ENCODE assay signal across 10 mouse cellular contexts in the genomic region with DNA sequence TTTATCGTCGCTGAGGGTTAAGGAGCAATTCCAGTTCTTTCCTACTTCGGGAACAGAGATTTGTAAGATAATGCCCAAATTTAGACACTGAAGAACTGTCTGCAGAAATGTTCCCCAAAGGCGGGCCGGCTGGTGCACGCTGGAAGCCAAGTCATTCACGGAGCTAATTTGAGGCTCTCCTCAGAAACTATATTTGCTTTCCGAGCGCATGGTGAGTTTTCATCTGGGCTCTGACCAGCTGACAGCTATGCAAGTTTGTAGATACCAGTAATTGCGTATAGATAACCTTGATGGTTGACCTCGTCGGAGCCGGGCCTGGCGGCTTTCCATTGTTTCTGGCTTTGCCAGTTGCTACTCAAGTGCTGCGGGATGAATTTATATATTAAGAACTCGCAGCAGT.
A peak's percentile ranks its signal among the peaks of the same experiment; 100 is the strongest.
DNase-seq lines count a peak whose midpoint lies in the region; ATAC-seq and TF ChIP-seq lines count a peak whose summit lies in the region.
"Had no signal": no experiment of that assay in that cellular context is flagged by ENCODE, and none has a peak within 500 bp of the region (broad histone marks: within the 10 kb centered on the region; RNA-seq: fewer than 3 reads in every experiment).

No protein-coding gene starts in this region.

- 4% methylated on average over 16 of the region's 16 CpGs for WGBS in lung, embryonic 14.5 days
- 13% methylated on average over 16 of the region's 16 CpGs for WGBS in heart, embryonic 10.5 days
- WGBS in intestine, embryonic 15.5 days, result 34% methylated on average over 16 of the region's 16 CpGs
- WGBS in neural tube, embryonic 15.5 days, result 40% methylated on average over 16 of the region's 16 CpGs

- peak overlapping the region; percentile 61 for H3K4me2 ChIP-seq in lung, embryonic 14.5 days
- peak overlapping the region; percentile 49 for H3K4me2 ChIP-seq in intestine, embryonic 15.5 days (replicated peaks)
- peak overlapping the region; percentile 43 for H3K4me2 ChIP-seq in neural tube, embryonic 15.5 days

- ATAC-seq in lung, embryonic 14.5 days (ENCODE audit: insufficient read depth), result peak; percentile 57; the same call in 1 of the 2 replicates
- no peak for ATAC-seq in intestine, embryonic 15.5 days
- ATAC-seq in neural tube, embryonic 15.5 days (ENCODE audit: low FRiP score), result no peak

- peaks cover 10% of the 10 kb centered on the region; the same call in 1 of the 2 replicates for H3K4me1 ChIP-seq in lung, embryonic 14.5 days (ENCODE audit: insufficient read depth)
- H3K4me1 ChIP-seq in heart, embryonic 10.5 days, result peaks cover 36% of the 10 kb centered on the region
- H3K4me1 ChIP-seq in intestine, embryonic 15.5 days (replicated peaks), result 0 out of 2 replicates have a peak, but pooled peaks cover 8% of the 10 kb centered on the region
- H3K4me1 ChIP-seq in neural tube, embryonic 15.5 days, result peaks cover 14% of the 10 kb centered on the region
- H3K4me1 ChIP-seq: embryonic facial prominence, embryonic 12.5 days had no signal

- no peaks in the 10 kb centered on the region for H3K36me3 ChIP-seq in lung, embryonic 14.5 days (ENCODE audit: insufficient read depth)
- no peaks in the 10 kb centered on the region for H3K36me3 ChIP-seq in heart, embryonic 10.5 days
- no peaks in the 10 kb centered on the region for H3K36me3 ChIP-seq in intestine, embryonic 15.5 days
- no peaks in the 10 kb centered on the region for H3K36me3 ChIP-seq in neural tube, embryonic 15.5 days
- H3K36me3 ChIP-seq: embryonic facial prominence, embryonic 12.5 days had no signal

- no peaks in the 10 kb centered on the region for H3K9me3 ChIP-seq in lung, embryonic 14.5 days (ENCODE audit: low read depth, low read length)
- no peaks in the 10 kb centered on the region for H3K9me3 ChIP-seq in heart, embryonic 10.5 days
- no peaks in the 10 kb centered on the region for H3K9me3 ChIP-seq in intestine, embryonic 15.5 days
- H3K9me3 ChIP-seq in neural tube, embryonic 15.5 days (replicated peaks), result no peaks in the 10 kb centered on the region
- H3K9me3 ChIP-seq: embryonic facial prominence, embryonic 12.5 days had no signal

- H3K9ac ChIP-seq in lung, embryonic 14.5 days, result no peak overlapping the region
- H3K9ac ChIP-seq in intestine, embryonic 15.5 days, result no peak overlapping the region
- no peak overlapping the region for H3K9ac ChIP-seq in neural tube, embryonic 15.5 days (replicated peaks)
- H3K9ac ChIP-seq: embryonic facial prominence, embryonic 12.5 days had no signal

- peak; percentile 76 for DNase-seq in lung, embryonic 14.5 days
- no peak for DNase-seq in lung, postnatal 36 days
- peak; percentile 84 for DNase-seq in heart, embryonic 10.5 days (ENCODE audit: low spot score)
- DNase-seq in layer of hippocampus, postnatal 10 days (ENCODE audit: low spot score in 2 of 2), result no peak
- no peak for DNase-seq in spleen, postnatal 10 days (ENCODE audit: low spot score in 2 of 2)
- no peak for DNase-seq in gastrocnemius, postnatal 10 days

- H3K27ac ChIP-seq in lung, embryonic 14.5 days (ENCODE audit: low read depth), result no peak overlapping the region
- peak overlapping the region; percentile 87 for H3K27ac ChIP-seq in heart, embryonic 10.5 days
- no peak overlapping the region for H3K27ac ChIP-seq in intestine, embryonic 15.5 days
- no peak overlapping the region for H3K27ac ChIP-seq in neural tube, embryonic 15.5 days (replicated peaks)

- TF ChIP-seq CTCF in lung, embryonic 14.5 days (IDR thresholded peaks at IDR 0.05; ENCODE audit: low read depth), result no peak

- H3K4me3 ChIP-seq in lung, embryonic 14.5 days (ENCODE audit: low read depth, low read length), result peak overlapping the region; percentile 23
- H3K4me3 ChIP-seq in heart, embryonic 10.5 days, result peak overlapping the region; percentile 48
- no peak overlapping the region for H3K4me3 ChIP-seq in intestine, embryonic 15.5 days (replicated peaks)
- H3K4me3 ChIP-seq in neural tube, embryonic 15.5 days (replicated peaks), result no peak overlapping the region
- H3K4me3 ChIP-seq: embryonic facial prominence, embryonic 12.5 days; myocyte had no signal

- H3K27me3 ChIP-seq in lung, embryonic 14.5 days (ENCODE audit: insufficient read depth, low read length), result no peaks in the 10 kb centered on the region
- peaks cover 66% of the 10 kb centered on the region for H3K27me3 ChIP-seq in heart, embryonic 10.5 days (ENCODE audit: insufficient read depth, poor library complexity, severe bottlenecking)
- H3K27me3 ChIP-seq in intestine, embryonic 15.5 days (replicated peaks), result peaks cover 9% of the 10 kb centered on the region; the same call in 1 of the 2 replicates
- peaks cover 21% of the 10 kb centered on the region for H3K27me3 ChIP-seq in neural tube, embryonic 15.5 days (replicated peaks)

Comparison
In these comparisons a context has a peak if more than half of its experiments do, and no peak if none do; other contexts are left out.
1. DNase-seq: peak in lung, embryonic 14.5 days (single experiment) and heart, embryonic 10.5 days (single experiment); none in lung, postnatal 36 days (single experiment), layer of hippocampus, postnatal 10 days (0 of 2), spleen, postnatal 10 days (0 of 2) and gastrocnemius, postnatal 10 days (single experiment).
2. H3K4me3 ChIP-seq: peak in lung, embryonic 14.5 days (single experiment) and heart, embryonic 10.5 days (single experiment); none in intestine, embryonic 15.5 days (single experiment) and neural tube, embryonic 15.5 days (single experiment).
3. Peak in every context shown above with its lines, with median percentiles within 50 percentile points of each other: H3K4me2 ChIP-seq.